Mouse (Mus musculus): ENCODE data around the gene Pomgnt1. TPM values are rescaled to one million over a fixed set of nuclear protein-coding genes. Genes with fewer than 3 reads are reported as not detected.

Pomgnt1 gene
- polyA plus RNA-seq, 1 experiment: 40.1 TPM

DNA sequence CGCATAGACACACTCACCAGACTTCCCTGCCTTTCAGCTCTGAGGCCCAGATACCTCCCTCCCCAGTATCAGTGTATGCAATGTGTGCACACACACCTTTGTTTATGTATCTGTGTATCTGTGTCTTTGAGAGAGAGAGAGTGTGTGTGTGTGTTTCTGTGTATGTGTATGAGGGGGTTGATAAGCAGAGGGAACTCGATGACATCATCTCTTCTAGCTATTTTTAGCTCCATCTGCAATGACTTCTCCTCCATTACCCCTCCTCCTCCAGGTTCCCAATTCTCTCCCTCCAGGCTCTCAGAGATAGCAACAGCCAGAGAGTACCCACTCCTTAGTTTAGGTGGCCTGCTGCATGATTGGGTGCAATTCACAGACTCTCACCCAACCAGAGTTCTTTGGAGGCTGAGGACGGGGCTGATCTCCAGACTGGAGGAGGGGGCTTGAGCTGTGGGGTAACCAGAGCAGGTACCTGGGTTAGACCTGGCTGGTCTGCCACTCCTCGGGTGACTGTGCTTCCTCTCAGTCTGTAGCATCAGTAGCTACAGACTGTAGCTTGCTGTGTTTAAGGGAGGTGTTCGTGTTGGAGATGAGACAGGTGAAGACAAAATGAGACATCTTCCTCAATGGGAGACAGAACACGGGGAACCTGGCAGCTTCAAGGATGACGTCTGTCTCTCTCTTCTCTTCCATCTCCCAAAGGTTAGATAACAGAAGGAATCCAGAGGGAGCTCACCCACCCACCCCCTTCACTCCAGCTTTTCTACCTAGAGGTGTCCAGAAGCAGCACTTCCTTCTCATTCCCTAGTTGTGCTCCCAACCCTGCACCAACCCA, 52.3 kb downstream of the Pomgnt1 start:
- Histone ChIP-seq H3K27me3 (ENCODE audit: control insufficient read depth, insufficient read depth, low read length) (no peaks in the 10 kb centered on the region), H3K27ac (ENCODE audit: control insufficient read depth, insufficient read depth, low read length) (peak overlapping the region; percentile 27; the same call in 1 of the 2 replicates), H3K4me1 (replicated peaks; ENCODE audit: control insufficient read depth, insufficient read depth, low read length) (peaks cover 20% of the 10 kb centered on the region), H3K4me3 (ENCODE audit: control insufficient read depth, insufficient read depth, low read length) (no peak overlapping the region), H3K36me3 (ENCODE audit: control insufficient read depth, insufficient read depth, low read length) (no peaks in the 10 kb centered on the region)
- 41% methylated on average over 7 of the region's 7 CpGs for WGBS
- no peak for TF ChIP-seq CTCF (IDR thresholded peaks at IDR 0.05; ENCODE audit: borderline replicate concordance, control insufficient read depth, extremely low read depth, insufficient read depth, low read length, poor library complexity)
- TF ChIP-seq POLR2A (IDR thresholded peaks at IDR 0.05; ENCODE audit: control insufficient read depth, extremely low read depth, insufficient read depth, low read length, poor library complexity): no peak
- DNase-seq: no peak

- TF ChIP-seq POLR2A (IDR thresholded peaks at IDR 0.05; ENCODE audit: control insufficient read depth, extremely low read depth, insufficient read depth, low read length, poor library complexity) (no peak), CTCF (IDR thresholded peaks at IDR 0.05; ENCODE audit: borderline replicate concordance, control insufficient read depth, extremely low read depth, insufficient read depth, low read length, poor library complexity) (no peak)
- H3K4me1 ChIP-seq (replicated peaks; ENCODE audit: control insufficient read depth, insufficient read depth, low read length): peaks cover 20% of the 10 kb centered on the region
- no peaks in the 10 kb centered on the region for H3K36me3 ChIP-seq (ENCODE audit: control insufficient read depth, insufficient read depth, low read length)
- DNase-seq: peak; percentile 66
- 0 out of 2 replicates have a peak overlapping the region, but pooled peaks have one; percentile 12 for H3K4me3 ChIP-seq (ENCODE audit: control insufficient read depth, insufficient read depth, low read length)
- 3% methylated on average over 10 of the region's 10 CpGs for WGBS
- no peaks in the 10 kb centered on the region for H3K27me3 ChIP-seq (ENCODE audit: control insufficient read depth, insufficient read depth, low read length)
- H3K27ac ChIP-seq (ENCODE audit: control insufficient read depth, insufficient read depth, low read length): peak overlapping the region; percentile 27; the same call in 1 of the 2 replicates
Measured at GRCm38 (mm10) chr4:116176543-116176988, 52.9 kb downstream of the Pomgnt1 start.

DNA sequence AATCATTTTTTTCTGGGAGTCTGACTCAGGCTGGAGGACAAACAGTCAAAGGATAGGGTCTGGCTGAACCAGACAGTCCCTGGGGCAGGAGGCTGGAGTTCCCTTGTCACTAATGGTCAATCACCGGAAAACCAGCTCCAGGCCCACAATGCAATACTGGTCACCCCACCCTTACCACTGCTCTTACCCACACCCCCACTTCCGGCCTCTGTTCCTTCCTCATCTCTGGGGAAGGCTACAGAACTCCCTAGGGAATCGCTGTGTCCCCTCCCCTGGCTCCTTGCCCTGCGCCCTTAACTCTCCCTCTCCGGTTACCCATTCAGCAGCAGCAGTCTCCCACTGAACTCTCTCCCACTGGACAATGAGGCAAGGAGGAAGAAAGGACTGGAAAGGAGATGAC, 53.5 kb downstream of the Pomgnt1 start:
- WGBS: 46% methylated on average over 5 of the region's 5 CpGs
- no peak for DNase-seq
- H3K4me1 ChIP-seq (replicated peaks; ENCODE audit: control insufficient read depth, insufficient read depth, low read length): peaks cover 17% of the 10 kb centered on the region
- H3K4me3 ChIP-seq (ENCODE audit: control insufficient read depth, insufficient read depth, low read length): no peak overlapping the region
- no peak overlapping the region for H3K27ac ChIP-seq (ENCODE audit: control insufficient read depth, insufficient read depth, low read length)
- no peaks in the 10 kb centered on the region for H3K36me3 ChIP-seq (ENCODE audit: control insufficient read depth, insufficient read depth, low read length)
- no peak for TF ChIP-seq POLR2A (IDR thresholded peaks at IDR 0.05; ENCODE audit: control insufficient read depth, extremely low read depth, insufficient read depth, low read length, poor library complexity)
- no peak for TF ChIP-seq CTCF (IDR thresholded peaks at IDR 0.05; ENCODE audit: borderline replicate concordance, control insufficient read depth, extremely low read depth, insufficient read depth, low read length, poor library complexity)
- H3K27me3 ChIP-seq (ENCODE audit: control insufficient read depth, insufficient read depth, low read length): no peaks in the 10 kb centered on the region

- Histone ChIP-seq H3K36me3 (ENCODE audit: control insufficient read depth, insufficient read depth, low read length) (no peaks in the 10 kb centered on the region), H3K27ac (ENCODE audit: control insufficient read depth, insufficient read depth, low read length) (no peak overlapping the region), H3K4me1 (replicated peaks; ENCODE audit: control insufficient read depth, insufficient read depth, low read length) (peaks cover 4% of the 10 kb centered on the region), H3K4me3 (ENCODE audit: control insufficient read depth, insufficient read depth, low read length) (no peak overlapping the region), H3K27me3 (ENCODE audit: control insufficient read depth, insufficient read depth, low read length) (no peaks in the 10 kb centered on the region)
- no peak for DNase-seq
- TF ChIP-seq POLR2A (IDR thresholded peaks at IDR 0.05; ENCODE audit: control insufficient read depth, extremely low read depth, insufficient read depth, low read length, poor library complexity) (no peak), CTCF (IDR thresholded peaks at IDR 0.05; ENCODE audit: borderline replicate concordance, control insufficient read depth, extremely low read depth, insufficient read depth, low read length, poor library complexity) (no peak)
- 90% methylated on average over 3 of the region's 3 CpGs for WGBS
Measured at GRCm38 (mm10) chr4:116182079-116182478, 58.4 kb downstream of the Pomgnt1 start.

DNA sequence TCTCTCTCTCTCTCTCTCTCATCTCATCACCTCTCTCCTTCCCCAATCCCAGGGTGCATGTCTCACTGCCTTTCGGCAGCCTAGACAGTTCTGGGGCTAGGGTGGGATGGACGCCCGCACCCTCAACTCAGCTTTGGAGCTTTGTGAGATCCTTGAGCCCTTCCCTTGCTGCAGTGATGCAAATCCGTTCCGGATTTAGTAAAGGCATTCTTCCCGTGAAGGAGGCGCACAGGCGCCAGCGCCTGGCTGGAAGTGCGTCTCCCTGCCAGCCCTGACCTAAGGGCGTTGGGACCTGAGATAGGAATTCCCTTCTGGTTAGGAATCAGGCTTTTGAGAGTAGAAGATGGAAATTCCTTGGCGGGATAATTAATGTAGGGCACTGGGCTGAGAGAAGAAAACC, 59.1 kb downstream of the Pomgnt1 start:
- Histone ChIP-seq H3K36me3 (ENCODE audit: control insufficient read depth, insufficient read depth, low read length) (no peaks in the 10 kb centered on the region), H3K4me1 (replicated peaks; ENCODE audit: control insufficient read depth, insufficient read depth, low read length) (no peaks in the 10 kb centered on the region), H3K27me3 (ENCODE audit: control insufficient read depth, insufficient read depth, low read length) (no peaks in the 10 kb centered on the region), H3K4me3 (ENCODE audit: control insufficient read depth, insufficient read depth, low read length) (no peak overlapping the region), H3K27ac (ENCODE audit: control insufficient read depth, insufficient read depth, low read length) (no peak overlapping the region)
- no peak for DNase-seq
- WGBS: 79% methylated on average over 12 of the region's 12 CpGs
- no peak for TF ChIP-seq CTCF (IDR thresholded peaks at IDR 0.05; ENCODE audit: borderline replicate concordance, control insufficient read depth, extremely low read depth, insufficient read depth, low read length, poor library complexity)
- no peak for TF ChIP-seq POLR2A (IDR thresholded peaks at IDR 0.05; ENCODE audit: control insufficient read depth, extremely low read depth, insufficient read depth, low read length, poor library complexity)

- WGBS: 68% methylated on average over 4 of the region's 4 CpGs
- H3K27ac ChIP-seq (ENCODE audit: control insufficient read depth, insufficient read depth, low read length): no peak overlapping the region
- no peaks in the 10 kb centered on the region for H3K36me3 ChIP-seq (ENCODE audit: control insufficient read depth, insufficient read depth, low read length)
- no peak for DNase-seq
- no peaks in the 10 kb centered on the region for H3K4me1 ChIP-seq (replicated peaks; ENCODE audit: control insufficient read depth, insufficient read depth, low read length)
- H3K27me3 ChIP-seq (ENCODE audit: control insufficient read depth, insufficient read depth, low read length): no peaks in the 10 kb centered on the region
- TF ChIP-seq CTCF (IDR thresholded peaks at IDR 0.05; ENCODE audit: borderline replicate concordance, control insufficient read depth, extremely low read depth, insufficient read depth, low read length, poor library complexity) (no peak), POLR2A (IDR thresholded peaks at IDR 0.05; ENCODE audit: control insufficient read depth, extremely low read depth, insufficient read depth, low read length, poor library complexity) (no peak)
- no peak overlapping the region for H3K4me3 ChIP-seq (ENCODE audit: control insufficient read depth, insufficient read depth, low read length)
Measured at GRCm38 (mm10) chr4:116185083-116185482, 61.4 kb downstream of the Pomgnt1 start.
